Mouse (Mus musculus): ENCODE measurements around the gene Pdk1. TPM values are rescaled to one million over a fixed set of nuclear protein-coding genes. Genes with fewer than 3 reads are reported as not detected.

The Pdk1 gene
- polyA plus RNA-seq, 1 experiment from 2014 or later = 35.4 TPM

DNA sequence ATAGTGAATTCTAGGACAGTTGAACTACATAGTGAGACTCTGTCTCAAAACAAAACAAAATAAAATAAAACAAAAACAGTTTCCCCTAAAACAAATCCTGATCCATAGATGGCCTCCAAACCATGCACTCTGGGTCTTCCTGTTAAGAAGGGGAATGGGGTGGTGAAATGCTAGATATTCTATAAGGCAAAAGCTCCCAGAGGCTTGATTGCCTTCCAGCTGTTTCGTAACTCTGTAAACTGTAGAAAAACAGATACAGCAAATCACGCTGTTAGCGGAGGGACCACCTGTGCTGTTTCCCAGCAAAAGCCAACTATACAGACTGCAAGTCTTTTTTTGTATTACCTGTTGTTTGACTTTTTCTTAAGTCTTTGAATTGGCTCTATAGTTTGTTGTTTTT is 6.0 kb upstream of the Pdk1 start:
- Histone ChIP-seq H3K4me1 (replicated peaks; ENCODE audit: control insufficient read depth, insufficient read depth) (no peaks in the 10 kb centered on the region), H3K9me3 (ENCODE audit: control insufficient read depth, low read length) (no peaks in the 10 kb centered on the region), H3K36me3 (ENCODE audit: control insufficient read depth, insufficient read depth, low read length) (no peaks in the 10 kb centered on the region), H3K4me3 (ENCODE audit: low read depth, low read length) (no peak overlapping the region), H3K27ac (replicated peaks) (no peak overlapping the region), H3K9ac (ENCODE audit: low read length) (no peak overlapping the region), H3K4me2 (replicated peaks; ENCODE audit: low read depth) (no peak overlapping the region), H3K27me3 (ENCODE audit: control insufficient read depth, insufficient read depth, low read length) (no peaks in the 10 kb centered on the region)
- WGBS = 60% methylated on average over 3 of the region's 3 CpGs
- ATAC-seq (ENCODE audit: low FRiP score, low TSS enrichment) (no peak), DNase-seq (ENCODE audit: low spot score) (no peak)
- TF ChIP-seq CTCF (IDR thresholded peaks at IDR 0.05; ENCODE audit: low read depth) (no peak), EP300 (optimal IDR thresholded peaks at IDR 0.05) (no peak)

DNA sequence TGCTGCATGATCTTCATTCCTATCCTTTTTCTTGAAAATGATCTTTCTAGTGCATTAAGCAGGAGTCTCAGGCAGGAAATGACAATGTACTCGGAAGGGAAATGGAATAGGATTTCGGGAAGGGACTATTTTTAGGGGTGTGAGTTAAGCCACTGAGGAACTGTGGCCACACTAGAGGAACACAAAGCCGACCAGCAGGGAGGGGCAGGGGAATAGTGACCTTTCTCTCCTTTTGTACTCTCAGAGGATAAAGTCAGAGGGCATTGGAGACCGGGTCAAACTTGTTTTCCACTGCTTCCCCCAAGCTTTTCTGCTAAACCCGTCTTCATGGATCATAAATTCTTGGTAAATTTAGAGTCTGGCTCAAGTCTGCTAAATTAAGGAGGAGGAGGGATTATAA is 5.5 kb upstream of the Pdk1 start:
- Histone ChIP-seq H3K4me3 (ENCODE audit: low read depth, low read length) (no peak overlapping the region), H3K4me1 (replicated peaks; ENCODE audit: control insufficient read depth, insufficient read depth) (no peaks in the 10 kb centered on the region), H3K9me3 (ENCODE audit: control insufficient read depth, low read length) (no peaks in the 10 kb centered on the region), H3K27me3 (ENCODE audit: control insufficient read depth, insufficient read depth, low read length) (no peaks in the 10 kb centered on the region), H3K36me3 (ENCODE audit: control insufficient read depth, insufficient read depth, low read length) (no peaks in the 10 kb centered on the region), H3K4me2 (replicated peaks; ENCODE audit: low read depth) (no peak overlapping the region), H3K27ac (replicated peaks) (no peak overlapping the region), H3K9ac (ENCODE audit: low read length) (no peak overlapping the region)
- ATAC-seq (ENCODE audit: low FRiP score, low TSS enrichment) = no peak
- TF ChIP-seq CTCF (IDR thresholded peaks at IDR 0.05; ENCODE audit: low read depth) = no peak
- no peak for TF ChIP-seq EP300 (optimal IDR thresholded peaks at IDR 0.05)
- WGBS = 41% methylated on average over 5 of the region's 5 CpGs
- DNase-seq (ENCODE audit: low spot score) = no peak

DNA sequence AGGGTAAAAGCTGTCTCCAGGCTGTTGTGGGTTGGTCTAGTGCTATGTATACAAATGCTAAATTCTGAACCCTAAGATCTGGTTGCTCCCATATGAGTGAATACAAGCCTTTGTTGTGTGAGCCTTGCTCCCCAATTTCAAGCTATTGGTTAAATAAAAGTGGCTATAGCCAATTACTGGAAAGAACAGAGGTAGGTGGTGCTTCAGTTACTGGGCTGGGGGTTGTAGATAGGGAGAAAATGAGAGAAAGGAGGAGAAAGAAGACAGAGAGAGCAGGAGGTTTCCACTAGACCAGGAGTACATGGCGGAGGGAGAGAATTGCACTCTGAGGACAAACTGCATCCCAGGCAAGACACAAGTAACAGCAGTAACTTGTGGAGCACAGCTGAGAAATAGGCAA is 4.8 kb upstream of the Pdk1 start:
- WGBS = 93% methylated on average over 1 of the region's 1 CpGs
- no peak for DNase-seq (ENCODE audit: low spot score)
- ATAC-seq (ENCODE audit: low FRiP score, low TSS enrichment) = no peak
- Histone ChIP-seq H3K36me3 (ENCODE audit: control insufficient read depth, insufficient read depth, low read length) (no peaks in the 10 kb centered on the region), H3K4me3 (ENCODE audit: low read depth, low read length) (no peak overlapping the region), H3K4me2 (replicated peaks; ENCODE audit: low read depth) (no peak overlapping the region), H3K9me3 (ENCODE audit: control insufficient read depth, low read length) (no peaks in the 10 kb centered on the region), H3K27ac (replicated peaks) (no peak overlapping the region), H3K9ac (ENCODE audit: low read length) (no peak overlapping the region), H3K4me1 (replicated peaks; ENCODE audit: control insufficient read depth, insufficient read depth) (no peaks in the 10 kb centered on the region), H3K27me3 (ENCODE audit: control insufficient read depth, insufficient read depth, low read length) (no peaks in the 10 kb centered on the region)
- no peak for TF ChIP-seq CTCF (IDR thresholded peaks at IDR 0.05; ENCODE audit: low read depth)
- no peak for TF ChIP-seq EP300 (optimal IDR thresholded peaks at IDR 0.05)

DNA sequence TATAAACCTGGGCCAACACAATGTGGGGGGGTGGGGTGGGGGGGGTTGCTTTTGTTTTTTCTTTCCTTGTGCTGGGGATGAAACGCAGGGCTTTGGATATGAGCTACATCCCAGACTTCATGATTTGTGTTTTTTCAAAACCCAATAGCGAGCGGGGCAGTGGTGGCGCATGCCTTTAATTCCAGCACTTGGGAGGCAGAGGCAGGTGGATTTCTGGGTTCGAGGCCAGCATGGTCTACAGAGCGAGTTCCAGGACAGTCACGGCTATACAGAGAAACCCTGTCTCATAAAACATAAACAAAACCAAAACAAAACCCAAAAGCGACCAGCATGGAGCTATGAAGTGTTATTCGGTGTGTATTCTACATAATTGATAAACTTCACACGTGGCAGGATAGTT is 883 bp upstream of the Pdk1 start:
- Histone ChIP-seq H3K36me3 (ENCODE audit: control insufficient read depth, insufficient read depth, low read length) (no peaks in the 10 kb centered on the region), H3K9me3 (ENCODE audit: control insufficient read depth, low read length) (no peaks in the 10 kb centered on the region), H3K4me1 (replicated peaks; ENCODE audit: control insufficient read depth, insufficient read depth) (no peaks in the 10 kb centered on the region), H3K4me2 (replicated peaks; ENCODE audit: low read depth) (peak overlapping the region; percentile 91; the same call in 1 of the 2 replicates), H3K9ac (ENCODE audit: low read length) (no peak overlapping the region), H3K4me3 (ENCODE audit: low read depth, low read length) (peak overlapping the region; percentile 80), H3K27ac (replicated peaks) (no peak overlapping the region), H3K27me3 (ENCODE audit: control insufficient read depth, insufficient read depth, low read length) (no peaks in the 10 kb centered on the region)
- 69% methylated on average over 10 of the region's 10 CpGs for WGBS
- ATAC-seq (ENCODE audit: low FRiP score, low TSS enrichment) (no peak), DNase-seq (ENCODE audit: low spot score) (no peak)
- TF ChIP-seq CTCF (IDR thresholded peaks at IDR 0.05; ENCODE audit: low read depth) (no peak), EP300 (optimal IDR thresholded peaks at IDR 0.05) (no peak)

DNA sequence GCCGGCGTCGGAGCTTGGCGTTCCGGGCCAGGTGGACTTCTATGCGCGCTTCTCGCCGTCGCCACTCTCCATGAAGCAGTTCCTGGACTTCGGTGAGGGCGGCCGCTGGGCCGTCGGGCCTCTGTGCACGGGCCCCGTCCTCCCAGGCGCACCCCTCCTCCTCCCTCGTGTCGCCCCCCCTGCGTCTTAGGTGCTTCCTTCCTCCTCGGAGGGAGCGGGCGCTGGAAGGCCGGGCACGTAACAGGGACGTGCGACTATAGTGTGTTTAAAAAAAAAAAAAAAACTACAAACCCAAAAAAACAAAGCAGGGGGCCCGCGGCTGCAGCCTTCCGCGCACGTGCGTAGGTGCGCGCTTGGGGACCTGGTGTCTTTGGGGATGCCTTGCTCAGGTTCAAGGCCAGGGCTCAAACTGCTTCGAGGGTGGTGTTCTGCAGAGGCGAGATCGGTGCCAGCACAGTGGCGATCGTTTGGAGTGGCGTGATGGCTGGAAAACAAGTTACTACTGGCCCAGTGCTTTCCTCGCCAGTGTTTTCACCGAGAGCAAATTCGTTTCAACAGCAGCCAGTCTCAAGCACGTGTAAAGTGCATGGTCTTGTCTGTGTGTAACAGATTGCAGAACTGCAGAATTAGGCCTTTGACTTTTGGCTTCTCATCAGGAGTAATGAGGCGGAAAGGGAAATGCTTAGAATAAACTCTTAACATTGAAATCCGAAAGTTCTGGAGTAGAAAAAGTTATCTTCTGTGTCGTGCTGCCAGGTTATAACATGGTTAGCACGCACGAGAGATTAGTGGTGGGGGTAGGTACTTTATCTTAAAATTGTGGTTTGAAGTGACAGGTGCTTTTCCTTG is 674 bp downstream of the Pdk1 start:
- TF ChIP-seq CTCF (IDR thresholded peaks at IDR 0.05; ENCODE audit: low read depth) (no peak), EP300 (optimal IDR thresholded peaks at IDR 0.05) (no peak)
- Histone ChIP-seq H3K4me1 (replicated peaks; ENCODE audit: control insufficient read depth, insufficient read depth) (no peaks in the 10 kb centered on the region), H3K9me3 (ENCODE audit: control insufficient read depth, low read length) (no peaks in the 10 kb centered on the region), H3K27ac (replicated peaks) (peak overlapping the region; percentile 97), H3K4me2 (replicated peaks; ENCODE audit: low read depth) (peak overlapping the region; percentile 91), H3K9ac (ENCODE audit: low read length) (peak overlapping the region; percentile 88), H3K36me3 (ENCODE audit: control insufficient read depth, insufficient read depth, low read length) (no peaks in the 10 kb centered on the region), H3K27me3 (ENCODE audit: control insufficient read depth, insufficient read depth, low read length) (no peaks in the 10 kb centered on the region), H3K4me3 (ENCODE audit: low read depth, low read length) (peak overlapping the region; percentile 80)
- WGBS = 2% methylated on average over 48 of the region's 51 CpGs
- DNase-seq (ENCODE audit: low spot score) = no peak
- peak; percentile 67 for ATAC-seq (ENCODE audit: low FRiP score, low TSS enrichment)

DNA sequence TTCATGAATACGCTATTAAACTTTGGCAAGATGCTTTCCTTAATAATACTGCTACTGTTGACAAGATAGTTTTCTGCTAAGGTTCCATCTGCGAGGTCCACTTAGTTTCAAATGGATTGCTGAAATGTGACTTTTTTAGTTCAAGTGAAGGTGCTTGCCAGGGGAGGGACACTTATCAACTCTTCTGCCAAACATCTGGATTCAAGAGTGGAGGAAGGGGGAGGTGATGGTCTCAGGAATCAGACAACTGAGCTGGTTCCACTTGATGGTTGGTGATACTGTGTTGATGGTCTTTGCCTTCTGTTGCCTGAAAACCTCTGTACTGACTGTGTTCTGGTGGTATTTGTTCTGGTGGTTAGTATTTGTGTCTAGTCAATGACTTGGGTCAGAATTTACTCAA is 1.4 kb downstream of the Pdk1 start:
- H3K4me2 ChIP-seq (replicated peaks; ENCODE audit: low read depth) = peak overlapping the region; percentile 91; the same call in 1 of the 2 replicates
- H3K27ac ChIP-seq (replicated peaks) = no peak overlapping the region
- no peaks in the 10 kb centered on the region for H3K4me1 ChIP-seq (replicated peaks; ENCODE audit: control insufficient read depth, insufficient read depth)
- no peak overlapping the region for H3K4me3 ChIP-seq (ENCODE audit: low read depth, low read length)
- no peaks in the 10 kb centered on the region for H3K36me3 ChIP-seq (ENCODE audit: control insufficient read depth, insufficient read depth, low read length)
- no peak overlapping the region for H3K9ac ChIP-seq (ENCODE audit: low read length)
- ATAC-seq (ENCODE audit: low FRiP score, low TSS enrichment) (no peak), DNase-seq (ENCODE audit: low spot score) (no peak)
- no peaks in the 10 kb centered on the region for H3K27me3 ChIP-seq (ENCODE audit: control insufficient read depth, insufficient read depth, low read length)
- TF ChIP-seq CTCF (IDR thresholded peaks at IDR 0.05; ENCODE audit: low read depth) (no peak), EP300 (optimal IDR thresholded peaks at IDR 0.05) (no peak)
- no peaks in the 10 kb centered on the region for H3K9me3 ChIP-seq (ENCODE audit: control insufficient read depth, low read length)
- WGBS = 65% methylated on average over 2 of the region's 2 CpGs

Data from stomach, postnatal 0 days (tissue).